Mouse (Mus musculus) heart, postnatal 0 days (tissue): ENCODE data around the gene Tab2.

Experiments
- CTCF ChIP-seq: IDR thresholded peaks from 2 replicates; pipeline ENCODE4 v1.5.1; 2016; ENCODE audit warnings: antibody characterized with exemption, control low read depth, low read depth
- EP300 ChIP-seq: IDR thresholded peaks from 2 replicates; pipeline ENCODE4 v1.6.1; 2016; ENCODE audit warnings: antibody characterized with exemption, low read depth

- TF ChIP-seq EP300, result no peak
- no peak for TF ChIP-seq CTCF
Measured at GRCm38 (mm10) chr10:7955634-7956121, 352 bp downstream of the Tab2 start.
